Mouse (Mus musculus) intestine, embryonic 16.5 days (tissue): Measurements from ENCODE around the gene Stk19. TPM values are rescaled to one million over a fixed set of nuclear protein-coding genes. Genes with fewer than 3 reads are reported as not detected.
"Not testable (repeated sequence)": the region's sequence is repeated elsewhere in the genome, so short reads cannot be mapped to it uniquely, and the experiment has no call there.

Source experiments
- ATAC-seq: fragments of 200-750 bp; cut with Nextera tagmentation; 2 replicates; pipeline ENCODE4 v1.8.0; 2017; ENCODE audit warnings: moderate TSS enrichment, moderate library complexity
- H3K27ac ChIP-seq: fragments of 300-500 bp; sonication (generic); 2 replicates; pipeline ENCODE4 v1.5.1; 2014; ENCODE audit warnings: mild to moderate bottlenecking, low read length
- H3K27me3 ChIP-seq: fragments of 300-500 bp; sonication (generic); replicated peaks from 2 replicates; pipeline ENCODE4 v1.6.1; 2014; ENCODE audit warnings: low read length, control low read depth, mixed read lengths; ENCODE audit not compliant: control insufficient read depth, insufficient read depth
- H3K36me3 ChIP-seq: fragments of 300-500 bp; sonication (generic); 2 replicates; pipeline ENCODE4 v1.6.1; 2014; ENCODE audit warnings: low read length, control low read depth; ENCODE audit not compliant: control insufficient read depth, insufficient read depth
- H3K4me1 ChIP-seq: fragments of 300-500 bp; sonication (generic); 2 replicates; pipeline ENCODE4 v1.6.1; 2014; ENCODE audit warnings: low read length, control low read depth, mixed read lengths; ENCODE audit not compliant: control insufficient read depth, insufficient read depth
- H3K4me2 ChIP-seq: fragments of 300-500 bp; sonication (generic); 2 replicates; pipeline ENCODE4 v1.6.1; 2014; ENCODE audit warnings: low read depth, low read length, control low read depth
- H3K4me3 ChIP-seq: fragments of 300-500 bp; sonication (generic); 2 replicates; pipeline ENCODE4 v1.5.1; 2014; ENCODE audit warnings: mild to moderate bottlenecking, low read length
- H3K9ac ChIP-seq: fragments of 300-500 bp; sonication (generic); 2 replicates; pipeline ENCODE4 v1.6.1; 2014; ENCODE audit warnings: low read depth, low read length
- H3K9me3 ChIP-seq: fragments of 300-500 bp; sonication (generic); 2 replicates; pipeline ENCODE4 v1.6.1; 2016; ENCODE audit warnings: low read length, control low read depth; ENCODE audit not compliant: control insufficient read depth
- WGBS: fragments of 180-500 bp; shearing (Covaris S2); extraction: QIAGEN DNeasy Blood & Tissue Kit; methylation state at CpG from one replicate; pipeline ENCODE4 v1.1.7; 2014; 5-methylcytosine and 5-hydroxymethylcytosine counted together
- polyA plus RNA-seq: library from polyadenylated mRNA; unstranded; fragments of >200 nt; fragmentation: Nextera tagmentation; extraction: Ambion mirVana; gene quantifications from 2 replicates; pipeline ENCODE4 v1.2.1, GENCODE M21; 2015

Gene Stk19
- polyA plus RNA-seq, 1 experiment from 2014 or later = 26.5 TPM

DNA sequence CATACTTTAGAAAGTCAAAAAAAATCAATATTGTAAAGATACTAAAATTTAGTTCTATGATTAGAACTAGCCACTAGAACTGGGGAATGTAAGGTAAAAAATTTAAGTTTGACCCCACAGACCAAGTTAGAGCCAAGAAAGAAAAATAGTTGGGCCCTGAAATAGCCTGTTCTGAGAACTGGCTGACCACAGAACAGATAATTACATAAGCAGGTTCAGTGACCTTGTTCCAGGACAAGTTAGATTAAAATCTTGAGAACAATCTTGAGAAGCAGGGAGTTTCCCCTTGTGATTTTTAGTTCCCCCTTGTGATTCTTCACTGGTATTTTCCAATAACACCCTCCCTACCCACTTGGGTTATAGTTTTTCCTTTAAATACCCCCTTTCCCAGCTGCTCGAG, 6.0 kb downstream of the Stk19 start:
- WGBS = 90% methylated on average over 1 of the region's 1 CpGs
- peaks cover 16% of the 10 kb centered on the region for H3K36me3 ChIP-seq
- H3K4me3 ChIP-seq, H3K4me2 ChIP-seq, H3K9me3 ChIP-seq, H3K4me1 ChIP-seq, ATAC-seq, H3K27ac ChIP-seq, H3K9ac ChIP-seq, H3K27me3 ChIP-seq: not testable (repeated sequence)

DNA sequence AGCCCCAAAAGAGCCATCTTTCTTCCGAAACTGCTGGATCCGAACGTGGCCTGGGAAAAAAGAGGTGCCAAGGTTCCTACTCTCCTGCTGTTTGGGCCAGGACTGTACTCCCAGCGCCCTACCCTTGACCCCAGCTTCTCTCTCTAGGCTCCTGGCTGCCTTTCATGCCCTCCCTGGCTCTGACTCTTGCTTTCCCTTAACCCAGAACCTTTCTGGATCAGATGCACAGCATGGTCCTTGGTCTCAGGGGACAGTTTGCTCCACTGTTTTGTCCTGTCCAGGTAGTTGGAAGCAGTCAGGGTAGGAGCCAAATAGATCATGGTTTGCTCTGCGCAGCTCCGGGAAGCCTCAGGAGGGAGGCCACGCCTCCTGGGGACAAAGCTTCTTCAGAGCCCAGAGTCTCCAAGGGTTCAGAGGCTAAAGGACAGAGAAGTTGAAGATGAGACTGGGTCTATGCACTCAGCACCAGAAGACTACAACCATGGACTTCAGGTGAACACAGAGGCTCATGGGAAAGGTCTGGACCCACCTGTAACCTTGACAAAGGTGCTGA, 21.9 kb downstream of the Stk19 start:
- H3K9me3 ChIP-seq = no peaks in the 10 kb centered on the region
- H3K27ac ChIP-seq = no peak overlapping the region
- H3K4me3 ChIP-seq = no peak overlapping the region
- no peak overlapping the region for H3K9ac ChIP-seq
- 0 out of 2 replicates have a peak, but pooled peaks cover 3% of the 10 kb centered on the region for H3K4me1 ChIP-seq
- WGBS = 77% methylated on average over 7 of the region's 7 CpGs
- H3K4me2 ChIP-seq = no peak overlapping the region
- no peak for ATAC-seq
- H3K27me3 ChIP-seq = no peaks in the 10 kb centered on the region
- no peaks in the 10 kb centered on the region for H3K36me3 ChIP-seq

- not testable (repeated sequence) for H3K27me3 ChIP-seq, H3K36me3 ChIP-seq, H3K27ac ChIP-seq, H3K4me1 ChIP-seq, H3K9me3 ChIP-seq, ATAC-seq, H3K4me2 ChIP-seq, H3K4me3 ChIP-seq, H3K9ac ChIP-seq
- WGBS = 67% methylated on average over 11 of the region's 12 CpGs
Observed at GRCm38 (mm10) chr17:34813747-34814146, 23.0 kb downstream of the Stk19 start.

GRCm38 (mm10) chr17:34811275-34811674, 25.5 kb downstream of the Stk19 start:
- H3K4me2 ChIP-seq = no peak overlapping the region
- no peaks in the 10 kb centered on the region for H3K36me3 ChIP-seq
- H3K27me3 ChIP-seq = no peaks in the 10 kb centered on the region
- H3K9me3 ChIP-seq = no peaks in the 10 kb centered on the region
- peak; percentile 84 for ATAC-seq
- 66% methylated on average over 15 of the region's 15 CpGs for WGBS
- H3K27ac ChIP-seq = no peak overlapping the region
- 0 out of 2 replicates have a peak, but pooled peaks cover 3% of the 10 kb centered on the region for H3K4me1 ChIP-seq
- no peak overlapping the region for H3K4me3 ChIP-seq
- no peak overlapping the region for H3K9ac ChIP-seq

DNA sequence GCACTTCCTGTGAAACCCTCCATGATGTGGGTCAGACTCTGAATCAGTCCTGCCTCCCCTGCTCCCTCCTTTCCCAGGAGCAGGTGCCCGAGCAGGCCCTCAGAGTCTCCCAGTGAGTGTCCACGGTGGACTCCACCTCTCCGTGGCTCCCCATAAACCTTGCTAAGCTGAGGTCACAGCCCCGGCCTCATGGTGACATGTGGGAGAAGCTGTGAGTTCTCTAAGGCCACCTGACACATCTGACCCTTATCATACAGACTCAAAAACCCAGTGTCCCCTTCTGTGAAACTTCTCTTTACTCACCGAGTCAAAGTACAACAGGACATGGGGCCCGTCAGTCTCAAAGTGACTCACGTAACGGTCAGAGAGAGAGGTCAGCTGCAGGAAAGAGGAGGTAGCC, 25.9 kb downstream of the Stk19 start:
- ATAC-seq, H3K9me3 ChIP-seq, H3K36me3 ChIP-seq, H3K27ac ChIP-seq, H3K4me1 ChIP-seq, H3K4me2 ChIP-seq, H3K27me3 ChIP-seq, H3K4me3 ChIP-seq, H3K9ac ChIP-seq: not testable (repeated sequence)
- WGBS = 77% methylated on average over 8 of the region's 8 CpGs

DNA sequence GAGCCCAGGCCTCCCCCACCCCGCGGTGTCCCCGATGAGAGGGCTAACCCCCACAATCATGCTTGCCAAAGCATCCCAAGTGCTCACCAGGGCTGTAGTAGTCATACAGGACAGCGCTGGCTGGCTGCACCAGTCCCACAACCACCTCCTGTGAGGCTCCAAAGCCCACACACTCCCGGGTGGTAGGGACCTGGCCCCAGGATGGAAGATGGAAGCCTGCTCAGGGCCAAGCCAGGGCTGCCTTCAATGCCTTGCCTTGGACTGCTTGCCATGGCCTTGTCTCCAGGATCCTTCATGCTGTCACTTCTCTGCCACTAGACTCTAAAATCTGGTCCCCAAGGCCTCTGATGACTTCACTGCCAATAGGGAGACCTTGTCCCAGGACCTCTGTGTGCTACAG, 26.3 kb downstream of the Stk19 start:
- H3K9me3 ChIP-seq, ATAC-seq, H3K4me1 ChIP-seq, H3K4me3 ChIP-seq, H3K27ac ChIP-seq, H3K27me3 ChIP-seq, H3K9ac ChIP-seq, H3K4me2 ChIP-seq, H3K36me3 ChIP-seq: not testable (repeated sequence)
- WGBS = 85% methylated on average over 5 of the region's 5 CpGs

- WGBS = 80% methylated on average over 6 of the region's 6 CpGs
Observed at GRCm38 (mm10) chr17:34808599-34809205, 28.0 kb downstream of the Stk19 start.

GRCm38 (mm10) chr17:34807176-34807575, 29.6 kb downstream of the Stk19 start:
- Histone ChIP-seq H3K27ac (no peak overlapping the region), H3K9ac (no peak overlapping the region), H3K4me1 (0 out of 2 replicates have a peak, but pooled peaks cover 3% of the 10 kb centered on the region), H3K4me3 (no peak overlapping the region), H3K27me3 (no peaks in the 10 kb centered on the region), H3K4me2 (no peak overlapping the region), H3K9me3 (0 out of 2 replicates have a peak, but pooled peaks cover 3% of the 10 kb centered on the region), H3K36me3 (no peaks in the 10 kb centered on the region)
- no peak for ATAC-seq
- 63% methylated on average over 3 of the region's 3 CpGs for WGBS

More at GRCm38 (mm10) chr17:34808599-34809205, 28.0 kb downstream of the Stk19 start:
- Histone ChIP-seq H3K4me2 (no peak overlapping the region), H3K27ac (no peak overlapping the region), H3K36me3 (no peaks in the 10 kb centered on the region), H3K4me3 (no peak overlapping the region), H3K4me1 (0 out of 2 replicates have a peak, but pooled peaks cover 3% of the 10 kb centered on the region), H3K9ac (no peak overlapping the region), H3K27me3 (no peaks in the 10 kb centered on the region), H3K9me3 (0 out of 2 replicates have a peak, but pooled peaks cover 3% of the 10 kb centered on the region)
- no peak for ATAC-seq

- Histone ChIP-seq H3K4me3 (no peak overlapping the region), H3K4me1 (no peaks in the 10 kb centered on the region), H3K9ac (no peak overlapping the region), H3K27ac (no peak overlapping the region), H3K36me3 (no peaks in the 10 kb centered on the region), H3K9me3 (0 out of 2 replicates have a peak, but pooled peaks cover 3% of the 10 kb centered on the region), H3K27me3 (no peaks in the 10 kb centered on the region), H3K4me2 (no peak overlapping the region)
- WGBS = 72% methylated on average over 6 of the region's 6 CpGs
- ATAC-seq = no peak
Observed at GRCm38 (mm10) chr17:34804871-34805562, 31.7 kb downstream of the Stk19 start.
